Mouse (Mus musculus): ENCODE measurements around the gene Serpina9.
"Not testable (repeated sequence)": the region's sequence is repeated elsewhere in the genome, so short reads cannot be mapped to it uniquely, and the experiment has no call there.

DNA sequence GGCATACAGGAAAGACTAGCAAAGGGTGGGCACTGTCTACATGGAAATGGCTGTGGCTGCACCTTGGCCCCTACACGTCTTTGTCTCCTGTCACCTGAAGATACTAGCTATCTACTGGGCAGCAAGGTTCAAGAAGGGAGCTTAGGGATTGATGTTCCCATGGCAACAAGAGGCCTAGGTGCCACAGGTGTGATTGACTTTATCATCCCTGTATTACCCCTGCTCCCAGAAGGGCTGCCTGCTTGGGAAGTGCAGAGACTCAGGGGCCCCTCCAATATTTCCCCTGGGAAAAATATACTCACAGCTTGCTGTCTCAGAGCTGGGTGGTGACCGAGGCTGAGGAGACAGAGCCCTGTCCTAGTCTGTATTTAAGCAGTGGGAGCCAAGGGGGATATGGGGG is 57.0 kb downstream of the Serpina9 start:
- TF ChIP-seq CTCF (IDR thresholded peaks at IDR 0.05 in 2 of 3, conservative IDR thresholded peaks at IDR 0.05 in 1 of 3; ENCODE audit: control insufficient read depth in 1 of 3, insufficient read depth in 1 of 3, low read depth in 2 of 3, low read length in 3 of 3, poor library complexity in 1 of 3, severe bottlenecking in 1 of 3); ZMIZ1 (IDR thresholded peaks at IDR 0.05; ENCODE audit: low read depth, low read length); NRF1 (IDR thresholded peaks at IDR 0.05; ENCODE audit: insufficient read depth, low read depth, low read length, poor library complexity, severe bottlenecking): not testable (repeated sequence)
